Mouse (Mus musculus) brain, embryonic 14.5 days (tissue): Measurements from ENCODE around the gene Slc26a9.

Experiments used
- CTCF ChIP-seq: fragments of 200-500 bp; IDR thresholded peaks from 2 replicates; pipeline ENCODE4 v1.5.1; 2012; ENCODE audit warnings: inconsistent platforms, mild to moderate bottlenecking, moderate library complexity, borderline replicate concordance; ENCODE audit not compliant: insufficient read depth, insufficient read length; ENCODE audit errors: extremely low read depth
- POLR2A ChIP-seq: fragments of 200-500 bp; IDR thresholded peaks from 2 replicates; pipeline ENCODE4 v1.6.1; 2012; ENCODE audit warnings: mild to moderate bottlenecking, inconsistent platforms, borderline replicate concordance; ENCODE audit not compliant: poor library complexity, insufficient read depth, insufficient read length, severe bottlenecking; ENCODE audit errors: extremely low read depth

DNA sequence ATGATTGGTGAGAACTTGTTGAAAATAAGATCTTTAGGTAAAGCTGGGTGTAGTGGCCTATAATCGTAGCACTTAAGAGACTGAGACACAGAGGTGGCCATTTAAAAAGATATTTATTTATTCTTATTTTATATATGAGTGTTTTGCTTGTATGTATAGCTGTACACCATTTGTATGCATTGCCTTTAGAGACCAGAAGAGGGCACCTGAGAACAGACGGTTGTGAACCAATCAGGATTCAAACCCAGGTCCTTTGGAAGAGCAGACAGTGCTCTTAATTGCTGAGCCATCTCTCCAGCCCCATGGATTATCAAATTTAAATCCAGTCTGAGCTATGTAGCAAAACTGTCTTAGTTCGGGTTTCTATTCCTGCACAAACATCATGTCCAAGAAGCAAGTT, 70.4 kb downstream of the Slc26a9 start:
- TF ChIP-seq CTCF (no peak), POLR2A (no peak)
